Mouse (Mus musculus) thymus, adult 2 months (tissue): ENCODE measurements around the gene Hoxa9.

Experiments used
- CTCF ChIP-seq: fragments of 200-500 bp; IDR thresholded peaks from 2 replicates; pipeline ENCODE4 v1.5.1; 2012; ENCODE audit warnings: mild to moderate bottlenecking, control low read depth, low read length, moderate library complexity, borderline replicate concordance; ENCODE audit not compliant: control insufficient read depth, poor library complexity, insufficient read depth; ENCODE audit errors: extremely low read depth
- POLR2A ChIP-seq: fragments of 200-500 bp; IDR thresholded peaks from 2 replicates; pipeline ENCODE4 v1.6.1; 2012; ENCODE audit warnings: mild to moderate bottlenecking, low read length, control low read depth, moderate library complexity; ENCODE audit not compliant: control insufficient read depth, poor library complexity, insufficient read depth; ENCODE audit errors: extremely low read depth

DNA sequence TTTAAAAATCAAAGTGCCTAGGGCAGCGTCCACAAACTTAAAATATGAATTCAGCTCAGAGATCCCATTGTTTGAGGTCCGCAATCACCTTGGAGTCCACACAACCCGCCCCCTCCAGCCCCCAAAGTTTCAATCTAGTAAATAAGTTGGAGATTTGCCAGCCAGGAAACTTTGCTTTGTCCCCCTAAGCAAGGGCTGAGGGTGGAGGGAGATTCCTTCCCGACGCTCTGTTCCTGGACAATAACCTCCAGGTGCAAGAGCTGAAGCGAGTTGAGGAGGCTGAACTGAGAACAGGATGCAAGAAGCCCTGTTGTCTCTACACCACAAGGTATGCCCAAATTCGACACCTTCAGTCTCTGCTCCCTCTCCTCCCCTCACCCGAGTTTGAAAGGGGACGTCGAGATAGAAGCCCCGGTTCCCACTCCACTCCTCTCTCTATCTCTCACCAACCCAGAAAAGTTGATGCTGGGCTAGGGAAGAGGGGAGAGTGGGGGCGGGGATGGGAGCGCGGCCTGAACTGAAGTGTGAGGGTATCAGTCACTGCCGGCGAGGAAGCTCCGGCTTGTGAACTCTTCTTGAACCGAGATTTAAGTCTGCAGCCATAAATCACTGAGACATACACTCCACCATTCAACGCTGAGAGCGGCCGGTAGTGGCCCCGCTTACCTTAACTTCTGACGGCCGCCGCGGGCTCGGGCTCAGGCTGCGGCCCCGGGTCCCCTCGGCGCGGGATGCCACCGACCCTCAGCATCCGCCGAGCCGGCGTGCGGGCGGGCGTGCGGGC, 55.7 kb downstream of the Hoxa9 start:
- TF ChIP-seq CTCF (no peak), POLR2A (no peak)
